Mouse (Mus musculus): ENCODE results near the gene Gm9945. TPM values are rescaled to one million over a fixed set of nuclear protein-coding genes. Genes with fewer than 3 reads are reported as not detected.
A peak's percentile ranks its signal among the peaks of the same experiment; 100 is the strongest.

Gene Gm9945
- total and polyA plus RNA-seq, 2 experiments from 2014 or later = 0.28 TPM; not detected in 1

GRCm38 (mm10) chr11:53481088-53481730 is 1.2 kb downstream of the Gm9945 start:
- Histone ChIP-seq H3K4me3 (ENCODE audit: low read depth, low read length) (no peak overlapping the region), H3K4me1 (ENCODE audit: insufficient read depth) (no peaks in the 10 kb centered on the region), H3K4me2 (ENCODE audit: low read depth) (no peak overlapping the region), H3K9ac (no peak overlapping the region), H3K27me3 (ENCODE audit: insufficient read depth, low read length) (0 out of 2 replicates have a peak, but pooled peaks cover 17% of the 10 kb centered on the region), H3K36me3 (ENCODE audit: insufficient read depth) (no peaks in the 10 kb centered on the region), H3K9me3 (ENCODE audit: low read length) (no peaks in the 10 kb centered on the region), H3K27ac (ENCODE audit: low read depth, low read length) (no peak overlapping the region)
- ATAC-seq (no peak), DNase-seq (no peak)
- WGBS = 74% methylated on average over 4 of the region's 4 CpGs
- no peak for TF ChIP-seq CTCF (IDR thresholded peaks at IDR 0.05; ENCODE audit: low read depth)

- Histone ChIP-seq H3K9me3 (ENCODE audit: low read length) (no peaks in the 10 kb centered on the region), H3K36me3 (ENCODE audit: insufficient read depth) (no peaks in the 10 kb centered on the region), H3K4me2 (ENCODE audit: low read depth) (no peak overlapping the region), H3K9ac (no peak overlapping the region), H3K27ac (ENCODE audit: low read depth, low read length) (no peak overlapping the region), H3K4me3 (ENCODE audit: low read depth, low read length) (no peak overlapping the region), H3K27me3 (ENCODE audit: insufficient read depth, low read length) (0 out of 2 replicates have a peak, but pooled peaks cover 17% of the 10 kb centered on the region), H3K4me1 (ENCODE audit: insufficient read depth) (no peaks in the 10 kb centered on the region)
- DNase-seq = no peak
- ATAC-seq = no peak
- 79% methylated on average over 9 of the region's 9 CpGs for WGBS
- no peak for TF ChIP-seq CTCF (IDR thresholded peaks at IDR 0.05; ENCODE audit: low read depth)
These were observed 3.4 kb downstream of the Gm9945 start for GRCm38 (mm10) chr11:53483159-53483891.

GRCm38 (mm10) chr11:53485719-53486118 is 5.8 kb downstream of the Gm9945 start:
- Histone ChIP-seq H3K9me3 (ENCODE audit: low read length) (no peaks in the 10 kb centered on the region), H3K4me2 (ENCODE audit: low read depth) (no peak overlapping the region), H3K36me3 (ENCODE audit: insufficient read depth) (no peaks in the 10 kb centered on the region), H3K27ac (ENCODE audit: low read depth, low read length) (no peak overlapping the region), H3K27me3 (ENCODE audit: insufficient read depth, low read length) (0 out of 2 replicates have a peak, but pooled peaks cover 2% of the 10 kb centered on the region), H3K4me1 (ENCODE audit: insufficient read depth) (no peaks in the 10 kb centered on the region), H3K9ac (no peak overlapping the region), H3K4me3 (ENCODE audit: low read depth, low read length) (no peak overlapping the region)
- peak; percentile 50 for TF ChIP-seq CTCF (IDR thresholded peaks at IDR 0.05; ENCODE audit: low read depth)
- WGBS = 44% methylated on average over 3 of the region's 3 CpGs
- no peak for DNase-seq
- no peak for ATAC-seq

- Histone ChIP-seq H3K36me3 (ENCODE audit: insufficient read depth) (no peaks in the 10 kb centered on the region), H3K4me3 (ENCODE audit: low read depth, low read length) (no peak overlapping the region), H3K4me2 (ENCODE audit: low read depth) (no peak overlapping the region), H3K4me1 (ENCODE audit: insufficient read depth) (no peaks in the 10 kb centered on the region), H3K9ac (no peak overlapping the region), H3K27me3 (ENCODE audit: insufficient read depth, low read length) (no peaks in the 10 kb centered on the region), H3K9me3 (ENCODE audit: low read length) (no peaks in the 10 kb centered on the region), H3K27ac (ENCODE audit: low read depth, low read length) (no peak overlapping the region)
- ATAC-seq (no peak), DNase-seq (no peak)
- TF ChIP-seq CTCF (IDR thresholded peaks at IDR 0.05; ENCODE audit: low read depth) = no peak
- WGBS = 80% methylated on average over 3 of the region's 3 CpGs
These were observed 6.4 kb downstream of the Gm9945 start for GRCm38 (mm10) chr11:53486351-53486750.

- Histone ChIP-seq H3K27me3 (ENCODE audit: insufficient read depth, low read length) (no peaks in the 10 kb centered on the region), H3K36me3 (ENCODE audit: insufficient read depth) (no peaks in the 10 kb centered on the region), H3K9ac (peak overlapping the region; percentile 28; the same call in 1 of the 2 replicates), H3K4me2 (ENCODE audit: low read depth) (peak overlapping the region; percentile 44), H3K27ac (ENCODE audit: low read depth, low read length) (no peak overlapping the region), H3K4me3 (ENCODE audit: low read depth, low read length) (peak overlapping the region; percentile 18; the same call in 1 of the 2 replicates), H3K9me3 (ENCODE audit: low read length) (no peaks in the 10 kb centered on the region), H3K4me1 (ENCODE audit: insufficient read depth) (no peaks in the 10 kb centered on the region)
- DNase-seq (no peak), ATAC-seq (peak; percentile 59)
- WGBS = 20% methylated on average over 27 of the region's 27 CpGs
- TF ChIP-seq CTCF (IDR thresholded peaks at IDR 0.05; ENCODE audit: low read depth) = no peak
These were observed 7.0 kb downstream of the Gm9945 start for GRCm38 (mm10) chr11:53486822-53487594.

GRCm38 (mm10) chr11:53489007-53489406 is 9.0 kb downstream of the Gm9945 start:
- no peaks in the 10 kb centered on the region for H3K27me3 ChIP-seq (ENCODE audit: insufficient read depth, low read length)
- H3K4me1 ChIP-seq (ENCODE audit: insufficient read depth) = no peaks in the 10 kb centered on the region
- 91% methylated on average over 5 of the region's 5 CpGs for WGBS
- no peak for TF ChIP-seq CTCF (IDR thresholded peaks at IDR 0.05; ENCODE audit: low read depth)
- no peak overlapping the region for H3K4me3 ChIP-seq (ENCODE audit: low read depth, low read length)
- ATAC-seq (no peak), DNase-seq (no peak)
- H3K27ac ChIP-seq (ENCODE audit: low read depth, low read length) = no peak overlapping the region
- H3K9ac ChIP-seq = no peak overlapping the region
- no peak overlapping the region for H3K4me2 ChIP-seq (ENCODE audit: low read depth)
- no peaks in the 10 kb centered on the region for H3K36me3 ChIP-seq (ENCODE audit: insufficient read depth)
- H3K9me3 ChIP-seq (ENCODE audit: low read length) = no peaks in the 10 kb centered on the region

All from forebrain, postnatal 0 days (tissue).